Mouse (Mus musculus) kidney, postnatal 0 days (tissue): ENCODE measurements around the gene Kcnk2. TPM values are rescaled to one million over a fixed set of nuclear protein-coding genes. Genes with fewer than 3 reads are reported as not detected.
"Not testable (repeated sequence)": the region's sequence is repeated elsewhere in the genome, so short reads cannot be mapped to it uniquely, and the experiment has no call there.

ENCODE experiments used
- ATAC-seq: fragments of 200-750 bp; cut with Nextera tagmentation; replicated peaks from 2 replicates; pipeline ENCODE4 v1.8.0; 2017; ENCODE audit warnings: low read depth, moderate number of reproducible peaks, moderate TSS enrichment, moderate library complexity; ENCODE audit not compliant: low FRiP score
- DNase-seq: peaks from one replicate; pipeline ENCODE4 v3.0.0-alpha.2; 2016; ENCODE audit warnings: low spot score
- H3K27ac ChIP-seq: fragments of 300-500 bp; sonication (generic); 2 replicates; pipeline ENCODE4 v1.5.1; 2014; ENCODE audit warnings: mild to moderate bottlenecking
- H3K27me3 ChIP-seq: fragments of 300-500 bp; sonication (generic); 2 replicates; pipeline ENCODE4 v1.6.1; 2014; ENCODE audit warnings: low read length, mixed read lengths; ENCODE audit not compliant: insufficient read depth
- H3K36me3 ChIP-seq: fragments of 300-500 bp; sonication (generic); 2 replicates; pipeline ENCODE4 v1.6.1; 2014; ENCODE audit warnings: low read length, mixed read lengths; ENCODE audit not compliant: insufficient read depth
- H3K4me1 ChIP-seq: fragments of 300-500 bp; sonication (generic); replicated peaks from 2 replicates; pipeline ENCODE4 v1.6.1; 2014; ENCODE audit warnings: antibody characterized with exemption, low read length, mixed read lengths; ENCODE audit not compliant: insufficient read depth
- H3K4me2 ChIP-seq: fragments of 300-500 bp; sonication (generic); 2 replicates; pipeline ENCODE4 v1.6.1; 2014; ENCODE audit warnings: mild to moderate bottlenecking, low read length, moderate library complexity, mixed read lengths
- H3K4me3 ChIP-seq: fragments of 300-500 bp; sonication (generic); replicated peaks from 2 replicates; pipeline ENCODE4 v1.5.1; 2014; ENCODE audit warnings: low read depth, low read length
- H3K9ac ChIP-seq: fragments of 300-500 bp; sonication (generic); 2 replicates; pipeline ENCODE4 v1.6.1; 2014; ENCODE audit warnings: low read depth, low read length
- H3K9me3 ChIP-seq: fragments of 300-500 bp; sonication (generic); replicated peaks from 2 replicates; pipeline ENCODE4 v1.6.1; 2016; ENCODE audit warnings: low read length, inconsistent platforms, mixed read lengths
- CTCF ChIP-seq: IDR thresholded peaks from 2 replicates; pipeline ENCODE4 v1.5.1; 2016; ENCODE audit warnings: antibody characterized with exemption, low read depth, mild to moderate bottlenecking, moderate library complexity
- WGBS: fragments of 180-500 bp; shearing (Covaris S2); extraction: QIAGEN DNeasy Blood & Tissue Kit; methylation state at CpG from one replicate; pipeline ENCODE4 v1.1.7; 2014; 5-methylcytosine and 5-hydroxymethylcytosine counted together
- polyA plus RNA-seq: library from polyadenylated mRNA; unstranded; fragments of >200 nt; fragmentation: Nextera tagmentation; extraction: Ambion mirVana; gene quantifications from 2 replicates; pipeline ENCODE4 v1.2.1, GENCODE M21; 2015

The Kcnk2 gene
- polyA plus RNA-seq, 1 experiment from 2014 or later = 2.3 TPM

DNA sequence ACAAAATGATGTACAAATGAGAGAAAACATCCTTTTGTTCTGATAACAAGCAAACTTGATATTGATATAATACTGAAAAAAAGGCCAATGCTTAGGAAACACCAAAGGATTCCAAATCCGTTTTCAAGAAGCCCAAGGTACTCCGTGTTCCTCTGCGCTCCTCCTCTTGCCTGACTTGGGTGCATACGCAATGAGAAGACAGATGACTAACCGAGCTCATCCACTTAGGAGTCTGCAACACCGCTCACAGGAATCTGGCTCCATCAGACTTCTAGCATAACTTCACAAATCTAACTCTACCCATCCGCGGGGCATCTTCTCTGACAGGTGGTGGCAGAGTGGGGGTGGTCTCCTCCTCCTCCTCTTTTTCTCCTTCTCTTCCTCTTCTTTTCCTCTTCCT lies 113.1 kb downstream of the Kcnk2 start:
- WGBS = 84% methylated on average over 8 of the region's 8 CpGs

DNA sequence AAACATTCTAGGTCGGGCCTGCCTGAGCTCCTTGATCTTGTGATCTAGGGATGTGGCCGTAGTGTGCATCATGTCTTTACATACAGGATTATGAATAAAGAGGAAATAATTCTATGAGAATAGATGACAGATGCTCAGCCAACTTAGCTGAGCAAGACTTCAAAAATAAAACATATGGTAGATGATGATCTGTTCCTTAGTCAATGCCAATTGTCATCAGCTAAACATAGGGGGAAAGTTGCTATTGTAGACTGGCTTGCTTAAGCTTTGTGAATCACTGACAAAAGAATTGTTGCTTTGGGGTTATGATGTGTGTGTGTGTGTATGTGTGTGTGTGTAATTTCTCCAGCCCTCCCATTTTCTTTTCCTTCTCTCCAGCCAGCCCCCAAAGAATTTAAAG lies 129.8 kb downstream of the Kcnk2 start:
- no peak overlapping the region for H3K4me2 ChIP-seq
- no peak overlapping the region for H3K27ac ChIP-seq
- H3K36me3 ChIP-seq = no peaks in the 10 kb centered on the region
- no peaks in the 10 kb centered on the region for H3K9me3 ChIP-seq
- H3K9ac ChIP-seq = no peak overlapping the region
- no peak for ATAC-seq
- WGBS = 79% methylated on average over 2 of the region's 2 CpGs
- DNase-seq = no peak
- H3K4me3 ChIP-seq = no peak overlapping the region
- TF ChIP-seq CTCF = no peak
- H3K27me3 ChIP-seq = no peaks in the 10 kb centered on the region
- H3K4me1 ChIP-seq = no peaks in the 10 kb centered on the region

More for the DNA sequence above, 113.1 kb downstream of the Kcnk2 start:
- Histone ChIP-seq H3K27me3 (no peaks in the 10 kb centered on the region), H3K27ac (no peak overlapping the region), H3K4me3 (no peak overlapping the region), H3K4me1 (no peaks in the 10 kb centered on the region), H3K9ac (no peak overlapping the region), H3K36me3 (no peaks in the 10 kb centered on the region), H3K4me2 (no peak overlapping the region), H3K9me3 (no peaks in the 10 kb centered on the region)
- TF ChIP-seq CTCF = no peak
- DNase-seq (no peak), ATAC-seq (no peak)

DNA sequence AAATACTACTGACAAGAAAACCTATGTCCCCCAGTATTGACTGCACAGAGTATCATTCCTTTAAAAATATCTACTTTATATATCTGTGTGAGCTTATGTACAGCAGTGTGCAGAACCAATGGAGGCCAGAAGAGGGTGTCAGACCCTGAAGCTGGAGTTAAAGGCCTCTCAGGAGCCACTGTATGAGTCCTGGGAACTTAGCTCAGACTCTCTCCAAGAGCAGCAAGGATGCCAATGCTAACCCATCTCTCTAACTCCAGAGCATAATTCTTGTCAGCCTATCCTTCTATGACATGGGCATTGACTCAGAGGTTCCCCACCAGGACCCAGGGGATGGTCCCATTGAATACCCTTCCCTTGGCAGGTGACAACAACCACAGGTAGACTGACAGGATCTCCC lies 148.4 kb downstream of the Kcnk2 start:
- Histone ChIP-seq H3K9me3 (no peaks in the 10 kb centered on the region), H3K4me3 (no peak overlapping the region), H3K36me3 (no peaks in the 10 kb centered on the region), H3K4me1 (no peaks in the 10 kb centered on the region), H3K4me2 (no peak overlapping the region), H3K27me3 (no peaks in the 10 kb centered on the region), H3K9ac (no peak overlapping the region), H3K27ac (no peak overlapping the region)
- ATAC-seq (no peak), DNase-seq (no peak)
- TF ChIP-seq CTCF = no peak

DNA sequence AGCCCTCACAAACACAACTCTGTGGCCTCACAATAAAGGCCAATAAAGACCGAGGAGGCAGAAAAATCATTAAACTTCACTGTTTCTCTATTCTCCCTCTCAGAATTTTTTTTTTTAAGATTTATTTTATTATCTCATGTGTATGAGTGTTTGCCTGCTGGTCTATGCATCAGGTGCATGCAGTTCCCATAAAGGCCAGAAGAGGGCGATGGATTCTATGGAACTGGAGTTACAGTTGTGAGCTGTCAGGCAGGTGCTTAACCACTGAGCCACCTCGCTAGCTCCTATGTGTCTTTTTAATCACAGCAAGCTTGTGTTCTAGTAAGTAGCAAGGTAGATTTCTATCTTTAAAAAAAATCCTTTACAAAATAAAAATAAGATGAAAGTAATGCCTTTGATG lies 148.9 kb downstream of the Kcnk2 start:
- no peak for ATAC-seq
- Histone ChIP-seq H3K9me3 (no peaks in the 10 kb centered on the region), H3K27me3 (no peaks in the 10 kb centered on the region), H3K27ac (no peak overlapping the region), H3K36me3 (no peaks in the 10 kb centered on the region), H3K4me3 (no peak overlapping the region), H3K4me2 (no peak overlapping the region), H3K4me1 (no peaks in the 10 kb centered on the region), H3K9ac (no peak overlapping the region)
- 59% methylated on average over 3 of the region's 3 CpGs for WGBS
- no peak for DNase-seq
- TF ChIP-seq CTCF = peak; percentile 48

DNA sequence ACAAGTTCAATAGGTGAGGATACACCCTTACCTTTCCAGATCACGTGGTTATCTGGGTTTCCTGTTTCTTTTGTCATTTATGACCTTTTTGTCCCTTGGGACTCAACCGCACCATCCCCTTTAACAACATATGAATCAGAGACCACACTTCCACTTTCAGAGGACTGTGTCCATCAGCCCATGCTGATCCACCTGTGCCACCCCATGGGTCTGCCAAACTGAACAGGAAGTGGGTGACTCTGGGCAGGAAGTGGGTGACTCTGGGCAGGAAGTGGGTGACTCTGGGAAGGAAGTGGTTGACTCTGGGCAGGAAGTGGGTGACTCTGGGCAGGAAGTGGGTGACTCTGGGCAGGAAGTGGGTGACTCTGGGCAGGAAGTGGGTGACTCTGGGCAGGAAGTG lies 158.9 kb downstream of the Kcnk2 start:
- H3K4me2 ChIP-seq, H3K4me3 ChIP-seq, H3K36me3 ChIP-seq, H3K27me3 ChIP-seq, H3K9ac ChIP-seq, ATAC-seq, H3K4me1 ChIP-seq, H3K27ac ChIP-seq, DNase-seq, H3K9me3 ChIP-seq: not testable (repeated sequence)
- 81% methylated on average over 2 of the region's 2 CpGs for WGBS

DNA sequence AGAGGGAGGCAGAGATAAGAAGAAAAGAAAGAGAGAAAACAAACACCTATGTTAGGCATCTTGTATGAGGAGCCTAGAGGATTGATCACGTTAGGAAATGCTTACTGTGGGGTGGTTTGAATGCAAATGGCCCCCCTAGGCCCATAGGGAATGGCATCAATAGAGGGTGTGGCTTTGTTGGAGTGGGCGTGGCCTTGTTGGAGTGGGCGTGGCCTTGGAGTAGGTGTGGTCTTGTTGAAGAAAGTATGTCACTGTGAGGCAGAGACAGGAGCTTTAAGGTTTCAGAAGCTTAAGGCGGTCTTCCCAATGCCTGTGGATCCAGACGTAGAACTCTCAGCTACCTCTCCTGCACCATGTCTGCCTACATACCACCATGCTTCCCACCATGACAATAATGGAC lies 166.8 kb downstream of the Kcnk2 start:
- Histone ChIP-seq H3K4me2 (no peak overlapping the region), H3K4me3 (no peak overlapping the region), H3K9ac (no peak overlapping the region), H3K27ac (no peak overlapping the region), H3K4me1 (no peaks in the 10 kb centered on the region), H3K36me3 (no peaks in the 10 kb centered on the region), H3K27me3 (no peaks in the 10 kb centered on the region), H3K9me3 (no peaks in the 10 kb centered on the region)
- 63% methylated on average over 5 of the region's 5 CpGs for WGBS
- ATAC-seq (no peak), DNase-seq (no peak)
- TF ChIP-seq CTCF = no peak

DNA sequence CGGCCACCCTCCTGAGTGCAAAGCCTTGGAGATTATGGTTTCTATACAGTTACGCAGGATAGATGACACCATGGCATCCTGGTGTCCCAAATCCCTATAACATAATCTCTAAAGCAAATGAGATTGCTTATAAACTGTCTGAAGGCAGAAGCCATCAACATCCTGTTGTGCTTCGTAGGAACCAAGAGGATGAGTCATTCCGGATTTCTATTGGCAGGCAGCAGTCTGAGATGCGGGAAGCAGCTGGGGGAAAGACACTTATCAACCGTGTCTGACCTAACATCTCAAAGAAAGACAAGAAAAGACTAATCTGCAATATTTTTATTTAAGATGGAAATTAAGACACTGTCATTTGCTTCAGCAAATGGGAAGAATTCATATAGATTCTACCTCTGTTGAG lies 169.2 kb downstream of the Kcnk2 start:
- Histone ChIP-seq H3K27me3 (no peaks in the 10 kb centered on the region), H3K4me2 (no peak overlapping the region), H3K9me3 (no peaks in the 10 kb centered on the region), H3K4me3 (no peak overlapping the region), H3K36me3 (no peaks in the 10 kb centered on the region), H3K4me1 (no peaks in the 10 kb centered on the region; the same call in 1 of the 2 replicates), H3K27ac (no peak overlapping the region), H3K9ac (no peak overlapping the region)
- DNase-seq = peak; percentile 23
- no peak for TF ChIP-seq CTCF
- 64% methylated on average over 6 of the region's 6 CpGs for WGBS
- no peak for ATAC-seq
